Mouse (Mus musculus) inflammation-experienced regulatory T-cells, adult 16 weeks (primary cell): ENCODE measurements around the gene Art3. TPM values are rescaled to one million over a fixed set of nuclear protein-coding genes. Genes with fewer than 3 reads are reported as not detected.

Experiments used
- polyA plus RNA-seq: library from polyadenylated mRNA; unstranded; fragments of 100-300 nt; shearing (Covaris generic); gene quantifications from one replicate; pipeline ENCODE4 v1.2.1, GENCODE M21; 2017

The Art3 gene
- 8.5 TPM for polyA plus RNA-seq

GRCm38 (mm10) chr5:92331635-92332338 is at the start of gene Art3:
TSS of gene Art3 (plus strand) at chr5:92331827.

GRCm38 (mm10) chr5:92309681-92310511 is 21.7 kb upstream of the Art3 start, which contains the start of gene Sdad1:
TSS of gene Sdad1 (minus strand) at chr5:92310479.

GRCm38 (mm10) chr5:92327929-92328328 is 3.7 kb upstream of the Art3 start, which contains the start of gene Cxcl9:
TSS of gene Cxcl9 (minus strand) at chr5:92328079.

GRCm38 (mm10) chr5:92348794-92349413 is 17.3 kb downstream of the Art3 start, which contains the start of gene Cxcl10:
TSS of gene Cxcl10 (minus strand) at chr5:92348889.

GRCm38 (mm10) chr5:92435025-92435584 is 103.5 kb downstream of the Art3 start, which contains the start of gene Nup54:
TSS of gene Nup54 (minus strand) at chr5:92435219.

Other genes starting within 250 kb of the Art3 start
- gene G3bp2, start 248.1 kb upstream of the Art3 start, polyA plus RNA-seq = 239 TPM
- gene Uso1, start 193.9 kb upstream of the Art3 start, polyA plus RNA-seq = 68.7 TPM
- gene U90926, start 116.4 kb upstream of the Art3 start, polyA plus RNA-seq = not detected
- 0.27 TPM for gene Ppef2, start 75.5 kb upstream of the Art3 start, polyA plus RNA-seq
- gene Naaa, start 53.7 kb upstream of the Art3 start, polyA plus RNA-seq = 15.3 TPM
- 56.1 TPM for gene Sdad1, start 21.3 kb upstream of the Art3 start, polyA plus RNA-seq
- gene Cxcl9, start 3.7 kb upstream of the Art3 start, polyA plus RNA-seq = 0.27 TPM
- gene Cxcl10, start 17.1 kb downstream of the Art3 start, polyA plus RNA-seq = 27.8 TPM
- gene Nup54, start 103.4 kb downstream of the Art3 start, polyA plus RNA-seq = 50.3 TPM
- 18.8 TPM for gene Scarb2, start 175.0 kb downstream of the Art3 start, polyA plus RNA-seq
- gene Fam47e, start 223.2 kb downstream of the Art3 start, polyA plus RNA-seq = not detected